Mouse (Mus musculus) adrenal gland, postnatal 0 days (tissue): Measurements from ENCODE around the gene Ucn3. TPM values are rescaled to one million over a fixed set of nuclear protein-coding genes. Genes with fewer than 3 reads are reported as not detected.

Source experiments
- microRNA-seq: library from miRNA; unstranded; fragments of <30 nt; microRNA quantifications from one replicate; pipeline ENCODE4, GENCODE M21; 2016; ENCODE audit warnings: borderline replicate concordance; ENCODE audit not compliant: insufficient number of aligned reads
- polyA plus RNA-seq: library from polyadenylated mRNA; unstranded; fragments of >200 nt; fragmentation: Nextera tagmentation; extraction: Ambion mirVana; gene quantifications from 2 replicates; pipeline ENCODE4 v1.2.1, GENCODE M21; 2015

The Ucn3 gene
- not detected in 2 replicates for polyA plus RNA-seq

GRCm38 (mm10) chr13:3945249-3945648 is at the start of gene Ucn3:
Gene Ucn3, minus strand, starts transcription at chr13:3945349.

GRCm38 (mm10) chr13:3917571-3918311 is 27.4 kb downstream of the Ucn3 start, which contains the start of the genes Net1 and Tubal3:
Gene Net1, minus strand, starts transcription at chr13:3918220.
Gene Tubal3, plus strand, starts transcription at chr13:3918274.

Small RNAs within 50 kb of the gene (microRNA-seq; reads per million reads assigned to microRNA genes)
- gene Gm22460, result not detected

Other genes starting within 250 kb of the Ucn3 start
- 0.22 TPM in 1 of 2 replicates, not detected in the other for gene Calml3, start 141.0 kb downstream of the Ucn3 start, polyA plus RNA-seq
- 0.40 and 2.4 TPM in 2 replicates for gene Calm4, start 107.6 kb downstream of the Ucn3 start, polyA plus RNA-seq
- gene Calm5, start 91.2 kb downstream of the Ucn3 start, polyA plus RNA-seq, result 0.58 TPM in 1 of 2 replicates, not detected in the other
- 39.1 and 40.8 TPM in 2 replicates for gene Net1, start 27.1 kb downstream of the Ucn3 start, polyA plus RNA-seq
- 0.27 TPM in 1 of 2 replicates, not detected in the other for gene Tubal3, start 27.1 kb downstream of the Ucn3 start, polyA plus RNA-seq
- gene Akr1c14, start 103.7 kb upstream of the Ucn3 start, polyA plus RNA-seq, result 10.3 and 24.3 TPM in 2 replicates
- gene Akr1c18, start 205.3 kb upstream of the Ucn3 start, polyA plus RNA-seq, result 48.1 and 52.5 TPM in 2 replicates
- gene Akr1c13, start 245.8 kb upstream of the Ucn3 start, polyA plus RNA-seq, result 46.2 and 50.8 TPM in 2 replicates